Mouse (Mus musculus) ES-E14 (cell line): ENCODE results near the gene Gm973.
"Not testable (repeated sequence)": the region's sequence is repeated elsewhere in the genome, so short reads cannot be mapped to it uniquely, and the experiment has no call there.

ENCODE experiments used
- CHD2 ChIP-seq: IDR thresholded peaks from 2 replicates; pipeline ENCODE4 v1.6.1; 2014; ENCODE audit warnings: mild to moderate bottlenecking, low read depth, low read length, inconsistent platforms
- HCFC1 ChIP-seq: IDR thresholded peaks from 2 replicates; pipeline ENCODE4 v1.6.1; 2012; ENCODE audit warnings: low read length, inconsistent platforms, borderline replicate concordance; ENCODE audit not compliant: insufficient read depth
- MAFK ChIP-seq: IDR thresholded peaks from 2 replicates; pipeline ENCODE4 v1.6.1; 2014; ENCODE audit warnings: mild to moderate bottlenecking, low read depth, low read length, inconsistent platforms; ENCODE audit not compliant: insufficient read depth
- ZNF384 ChIP-seq: IDR thresholded peaks from 2 replicates; pipeline ENCODE4 v1.6.1; 2012; ENCODE audit warnings: low read depth, low read length, inconsistent platforms

GRCm38 (mm10) chr1:59630356-59630755, 114.3 kb downstream of the Gm973 start:
- not testable (repeated sequence) for TF ChIP-seq ZNF384, MAFK, HCFC1, CHD2
